Mouse (Mus musculus) ES-E14 (cell line): ENCODE measurements around the gene Smco2. TPM values are rescaled to one million over a fixed set of nuclear protein-coding genes. Genes with fewer than 3 reads are reported as not detected.

Source experiments
- DNase-seq: peaks from one replicate; pipeline ENCODE4 v3.0.0-alpha.2; 2013; ENCODE audit warnings: low read depth, low spot score
- H3K27ac ChIP-seq: 2 replicates; pipeline ENCODE4 v1.5.1; 2012; ENCODE audit warnings: low read depth, mild to moderate bottlenecking, low read length, moderate library complexity, mixed read lengths; ENCODE audit not compliant: poor library complexity, insufficient read depth, severe bottlenecking
- H3K36me3 ChIP-seq: 2 replicates; pipeline ENCODE4 v1.6.1; 2012; ENCODE audit warnings: mild to moderate bottlenecking, low read length, moderate library complexity, mixed read lengths; ENCODE audit not compliant: control insufficient read depth, poor library complexity, insufficient read depth, severe bottlenecking
- H3K4me1 ChIP-seq, 2 experiments: fragments of 150-350 bp in 1 of 2; sonication (generic) in 1 of 2; 2 replicates each; pipeline ENCODE4 v1.6.1; 2012; ENCODE audit warnings: low read length in 2 of 2, mild to moderate bottlenecking in 1 of 2, mixed read lengths in 1 of 2; ENCODE audit not compliant: control insufficient read depth in 2 of 2, insufficient read depth in 2 of 2, poor library complexity in 1 of 2
- H3K4me3 ChIP-seq, 2 experiments: fragments of 150-350 bp in 1 of 2; sonication (generic) in 1 of 2; 2 replicates each; pipeline ENCODE4 v1.5.1; 2012; ENCODE audit warnings: low read length in 2 of 2, low read depth in 1 of 2, mild to moderate bottlenecking in 1 of 2, mixed read lengths in 1 of 2; ENCODE audit not compliant: insufficient read depth in 1 of 2, poor library complexity in 1 of 2, severe bottlenecking in 1 of 2
- H3K9ac ChIP-seq: 2 replicates; pipeline ENCODE4 v1.6.1; 2012; ENCODE audit warnings: low read depth, mild to moderate bottlenecking, low read length, mixed read lengths; ENCODE audit not compliant: poor library complexity, insufficient read depth, severe bottlenecking
- H3K9me3 ChIP-seq: fragments of 150-350 bp; sonication (generic); 2 replicates; pipeline ENCODE4 v1.6.1; 2012; ENCODE audit warnings: low read depth, mild to moderate bottlenecking, low read length; ENCODE audit not compliant: control insufficient read depth, insufficient read depth
- CHD2 ChIP-seq: IDR thresholded peaks from 2 replicates; pipeline ENCODE4 v1.6.1; 2014; ENCODE audit warnings: mild to moderate bottlenecking, low read depth, low read length, inconsistent platforms
- HCFC1 ChIP-seq: IDR thresholded peaks from 2 replicates; pipeline ENCODE4 v1.6.1; 2012; ENCODE audit warnings: low read length, inconsistent platforms, borderline replicate concordance; ENCODE audit not compliant: insufficient read depth
- MAFK ChIP-seq: IDR thresholded peaks from 2 replicates; pipeline ENCODE4 v1.6.1; 2014; ENCODE audit warnings: mild to moderate bottlenecking, low read depth, low read length, inconsistent platforms; ENCODE audit not compliant: insufficient read depth
- ZC3H11A ChIP-seq: IDR thresholded peaks from 2 replicates; pipeline ENCODE4 v1.6.1; 2012; ENCODE audit warnings: low read depth, mild to moderate bottlenecking, inconsistent platforms, low read length, borderline replicate concordance
- ZNF384 ChIP-seq: IDR thresholded peaks from 2 replicates; pipeline ENCODE4 v1.6.1; 2012; ENCODE audit warnings: low read depth, low read length, inconsistent platforms
- in situ Hi-C, 2 experiments: fragments of 600-800 bp; cut with MboI; formaldehyde crosslinking; loops; one replicate each; pipeline ENCODE4 v1.15.1; 2025; ENCODE audit warnings: low sequenced_read_pairs in 2 of 2, inconsistent platforms in 1 of 2; ENCODE audit not compliant: unreplicated experiment in 2 of 2
- total RNA-seq: library from RNA; depleted of rRNA; stranded (reverse); fragments of 300-350 nt; gene quantifications from 2 replicates; pipeline ENCODE4 v1.2.3, GENCODE M21; 2012

Gene Smco2
- total RNA-seq, 1 experiment, result not detected

DNA sequence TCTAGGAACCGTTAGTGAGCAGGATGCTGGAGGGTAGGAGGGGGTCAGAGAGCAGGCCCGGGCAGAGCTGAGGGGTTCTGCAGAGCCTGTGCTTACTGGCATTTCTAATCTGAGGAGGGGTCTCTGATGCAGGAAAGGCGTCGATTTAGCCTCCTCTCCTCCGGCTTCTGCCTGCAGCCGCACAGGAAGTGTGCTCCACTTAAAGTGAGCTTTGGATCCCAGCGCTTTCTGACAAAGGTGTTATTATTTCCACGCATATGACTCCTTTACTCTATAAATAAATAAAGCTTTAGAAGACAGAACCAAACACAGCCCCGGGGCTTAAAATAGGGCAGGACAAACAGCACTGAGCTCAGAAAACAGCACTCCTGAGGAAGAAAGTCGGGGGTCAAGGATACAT is 29.0 kb downstream of the Smco2 start:
- H3K9ac ChIP-seq, result no peak overlapping the region
- TF ChIP-seq CHD2, result no peak
- TF ChIP-seq ZC3H11A, result no peak
- TF ChIP-seq HCFC1, result no peak
- no peak for TF ChIP-seq ZNF384
- no peak for TF ChIP-seq MAFK
- H3K36me3 ChIP-seq, result no peaks in the 10 kb centered on the region
- in situ Hi-C loops, result no loop called here
- no peaks in the 10 kb centered on the region for H3K9me3 ChIP-seq
- no peak overlapping the region for H3K4me3 ChIP-seq
- DNase-seq, result no peak
- H3K4me1 ChIP-seq, result no peaks in the 10 kb centered on the region
- H3K27ac ChIP-seq, result no peak overlapping the region

DNA sequence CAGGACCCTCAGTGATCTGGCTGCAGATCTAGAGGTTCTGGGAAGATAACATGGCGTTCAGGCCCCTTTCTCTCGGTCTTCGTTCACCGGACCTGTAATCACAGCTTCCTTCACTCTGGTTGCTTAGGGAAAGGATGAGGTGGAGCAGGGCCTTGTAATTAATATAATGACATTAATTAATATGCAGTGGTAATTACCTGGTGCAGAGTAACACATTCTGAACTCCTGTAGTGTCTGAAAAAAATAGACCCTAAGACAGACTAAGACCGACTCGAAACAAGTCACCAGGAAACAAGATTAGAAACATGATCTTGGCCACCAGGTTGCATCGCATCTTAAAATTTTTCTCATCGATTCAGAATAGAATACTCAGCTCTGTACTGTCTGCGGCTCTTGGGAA is 30.0 kb downstream of the Smco2 start:
- Histone ChIP-seq H3K9ac (no peak overlapping the region), H3K27ac (no peak overlapping the region), H3K9me3 (no peaks in the 10 kb centered on the region), H3K4me1 (peaks cover 0 to 2% of the 10 kb centered on the region in 2 experiments; a peak in 1 of 4 replicates), H3K4me3 (no peak overlapping the region), H3K36me3 (no peaks in the 10 kb centered on the region)
- TF ChIP-seq ZC3H11A (no peak), ZNF384 (no peak), MAFK (no peak), HCFC1 (no peak), CHD2 (no peak)
- in situ Hi-C loops, result no loop called here
- DNase-seq, result no peak

DNA sequence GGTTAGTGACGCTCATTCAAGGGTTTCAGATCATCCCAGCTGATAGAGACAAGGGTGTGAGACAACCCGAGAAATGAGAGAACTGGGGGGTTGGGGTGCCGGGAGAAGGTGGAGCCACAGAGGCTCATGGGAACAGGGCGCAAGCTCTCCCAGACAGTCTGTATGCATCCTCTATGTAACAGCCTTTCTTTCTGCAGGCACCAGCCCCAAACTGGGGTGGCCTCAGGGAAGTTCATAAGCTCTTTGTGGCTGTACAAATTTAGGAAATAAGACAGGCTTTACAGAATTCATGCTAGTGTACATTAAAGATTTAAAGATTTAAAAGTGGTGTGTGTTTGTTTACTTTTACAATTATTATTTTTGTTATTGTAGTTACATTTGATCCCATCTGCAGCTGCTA is 30.4 kb downstream of the Smco2 start:
- peaks cover 0 to 4% of the 10 kb centered on the region in 2 experiments; a peak in 1 of 4 replicates for H3K4me1 ChIP-seq
- TF ChIP-seq ZC3H11A (no peak), MAFK (no peak), ZNF384 (no peak), CHD2 (no peak), HCFC1 (no peak)
- no peak overlapping the region for H3K4me3 ChIP-seq
- H3K36me3 ChIP-seq, result no peaks in the 10 kb centered on the region
- H3K27ac ChIP-seq, result no peak overlapping the region
- in situ Hi-C loops, result no loop called here
- DNase-seq, result no peak
- H3K9ac ChIP-seq, result no peak overlapping the region
- no peaks in the 10 kb centered on the region for H3K9me3 ChIP-seq

DNA sequence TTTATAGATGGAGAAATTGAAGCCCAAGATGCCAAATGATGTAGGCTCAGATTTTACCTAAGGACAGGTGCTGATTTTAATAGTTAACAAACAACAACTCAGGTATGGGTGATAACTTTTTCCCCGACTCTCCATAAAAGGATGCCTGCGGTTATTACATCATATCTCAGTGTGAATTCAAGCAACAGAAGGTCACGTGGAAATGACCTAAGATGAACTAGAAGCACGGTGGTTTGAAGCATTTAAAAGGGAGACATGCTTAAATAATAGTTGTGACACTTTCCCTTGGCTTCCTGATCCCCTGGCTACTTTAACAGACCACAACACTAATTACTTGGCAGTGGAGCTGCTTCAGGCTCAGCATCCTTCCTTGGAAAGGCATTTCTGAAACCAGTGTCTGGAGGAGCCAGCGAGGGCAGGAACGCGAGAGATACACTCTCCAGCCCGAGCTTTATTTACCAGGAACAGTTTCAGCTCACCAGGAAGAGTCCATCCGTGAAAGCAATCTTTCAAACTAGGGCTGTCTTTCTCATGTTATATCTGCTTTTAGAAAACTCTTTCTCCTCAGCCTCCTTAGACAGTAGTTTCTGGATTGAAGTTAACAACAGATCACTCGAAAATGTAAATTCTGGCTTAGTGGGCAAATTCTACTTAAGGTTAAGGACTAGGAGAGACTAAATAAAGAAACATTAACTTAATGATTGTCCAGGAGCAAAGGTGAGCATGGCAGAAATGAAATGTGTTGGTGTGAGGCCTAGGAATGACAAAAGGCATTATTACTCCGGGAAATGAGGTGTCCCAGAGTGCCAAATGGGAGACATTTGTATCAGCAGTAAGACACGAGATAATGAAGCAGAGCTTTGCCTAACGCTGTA is 32.2 kb downstream of the Smco2 start:
- H3K9me3 ChIP-seq, result no peaks in the 10 kb centered on the region
- H3K4me1 ChIP-seq, result peaks cover 0 to 4% of the 10 kb centered on the region in 2 experiments; a peak in 1 of 4 replicates
- in situ Hi-C loops, result no loop called here
- H3K27ac ChIP-seq, result no peak overlapping the region
- H3K4me3 ChIP-seq, result no peak overlapping the region
- no peak overlapping the region for H3K9ac ChIP-seq
- DNase-seq, result no peak
- no peak for TF ChIP-seq MAFK
- TF ChIP-seq CHD2, result no peak
- TF ChIP-seq ZC3H11A, result no peak
- TF ChIP-seq HCFC1, result no peak
- TF ChIP-seq ZNF384, result no peak
- no peaks in the 10 kb centered on the region for H3K36me3 ChIP-seq

DNA sequence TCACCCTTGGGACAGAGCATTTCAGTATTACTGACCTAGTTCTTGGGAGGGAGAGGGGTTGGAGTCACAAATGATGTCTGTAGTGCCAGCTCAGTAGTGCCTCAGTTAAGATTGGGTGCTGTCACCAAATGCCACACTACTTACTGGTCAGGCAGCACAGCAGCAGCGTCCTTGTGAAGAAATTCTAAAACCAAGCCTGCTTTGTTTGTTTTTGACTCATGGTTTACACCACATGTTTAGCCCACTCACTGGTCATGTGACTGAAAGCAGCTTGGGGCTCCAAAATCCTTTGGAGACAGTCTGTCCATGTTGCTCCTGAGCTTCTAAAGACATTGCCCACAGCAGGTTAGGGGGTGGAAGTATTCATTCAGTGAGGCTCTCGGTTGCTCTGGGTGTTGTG is 33.5 kb downstream of the Smco2 start:
- Histone ChIP-seq H3K9me3 (no peaks in the 10 kb centered on the region), H3K9ac (no peak overlapping the region), H3K4me3 (no peak overlapping the region), H3K4me1 (peaks cover 0 to 4% of the 10 kb centered on the region in 2 experiments; a peak in 2 of 4 replicates), H3K36me3 (no peaks in the 10 kb centered on the region), H3K27ac (no peak overlapping the region)
- in situ Hi-C loops, result no loop called here
- TF ChIP-seq CHD2 (no peak), ZNF384 (no peak), HCFC1 (no peak), ZC3H11A (no peak), MAFK (no peak)
- DNase-seq, result no peak
